Mouse (Mus musculus): ENCODE measurements at regions not wholly inside any gene's neighbourhood (a gene's known extent, or its start where the extent isn't known, plus 50 kb on each side); places are given as distances from the start of the nearest gene placed in this dataset.
A peak's percentile ranks its signal among the peaks of the same experiment; 100 is the strongest.

DNA sequence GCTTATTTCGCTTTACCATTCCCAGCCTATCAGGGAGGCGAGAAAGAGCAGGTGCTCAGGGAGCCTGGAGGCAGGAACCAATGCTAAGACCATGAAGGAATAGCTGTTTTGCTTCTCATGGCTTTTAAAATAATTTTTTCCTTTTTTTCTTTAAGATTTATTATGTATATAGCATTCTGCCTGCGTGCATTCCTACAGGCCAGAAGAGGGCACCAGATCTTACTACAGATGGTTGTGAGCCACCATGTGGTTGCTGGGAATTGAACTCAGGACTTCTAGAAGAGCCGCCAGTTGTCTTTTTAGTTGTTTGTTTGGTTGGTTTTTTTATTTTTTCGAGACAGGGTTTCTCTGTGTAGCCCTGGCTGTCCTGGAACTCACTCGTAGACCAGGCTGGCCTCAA is 113.6 kb upstream of the Armc2 start:
- DNase-seq = no peak

GRCm38 (mm10) chr10:42131298-42131697 is 113.1 kb upstream of the Armc2 start:
- DNase-seq = no peak

- DNase-seq = no peak
These were observed 109.7 kb upstream of the Armc2 start for GRCm38 (mm10) chr10:42127865-42128419.

GRCm38 (mm10) chr10:42126816-42127215 is 108.6 kb upstream of the Armc2 start:
- DNase-seq = no peak

- DNase-seq = no peak
These were observed 104.8 kb upstream of the Armc2 start for GRCm38 (mm10) chr10:42122768-42123635.

DNA sequence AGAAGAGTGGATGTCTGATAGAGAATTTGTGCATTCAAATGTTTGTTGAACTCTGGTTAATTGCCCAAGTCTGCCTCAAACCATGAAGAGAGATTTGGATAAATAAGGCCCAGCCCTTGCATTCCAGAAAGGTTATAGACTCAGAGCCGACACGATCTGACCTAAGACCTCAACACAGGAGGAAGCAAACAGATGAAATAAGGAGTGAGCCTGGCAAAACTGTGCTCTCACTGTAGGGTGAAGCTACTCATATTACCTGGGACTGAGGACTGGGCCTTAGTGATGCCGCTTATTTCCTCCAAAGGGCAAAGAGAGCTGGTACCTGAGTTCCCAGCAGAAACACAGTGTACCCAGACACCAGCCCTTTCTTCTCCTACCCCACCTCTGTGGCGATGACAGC is 103.7 kb upstream of the Armc2 start:
- DNase-seq = no peak

GRCm38 (mm10) chr10:42119326-42119725 is 101.1 kb upstream of the Armc2 start:
- no peak for DNase-seq

GRCm38 (mm10) chr10:42118361-42119188 is 100.3 kb upstream of the Armc2 start:
- peak; percentile 30 for DNase-seq

- no peak for DNase-seq
These were observed 99.3 kb upstream of the Armc2 start for GRCm38 (mm10) chr10:42117523-42117922.

GRCm38 (mm10) chr10:42115920-42116298 is 97.7 kb upstream of the Armc2 start:
- no peak for DNase-seq

DNA sequence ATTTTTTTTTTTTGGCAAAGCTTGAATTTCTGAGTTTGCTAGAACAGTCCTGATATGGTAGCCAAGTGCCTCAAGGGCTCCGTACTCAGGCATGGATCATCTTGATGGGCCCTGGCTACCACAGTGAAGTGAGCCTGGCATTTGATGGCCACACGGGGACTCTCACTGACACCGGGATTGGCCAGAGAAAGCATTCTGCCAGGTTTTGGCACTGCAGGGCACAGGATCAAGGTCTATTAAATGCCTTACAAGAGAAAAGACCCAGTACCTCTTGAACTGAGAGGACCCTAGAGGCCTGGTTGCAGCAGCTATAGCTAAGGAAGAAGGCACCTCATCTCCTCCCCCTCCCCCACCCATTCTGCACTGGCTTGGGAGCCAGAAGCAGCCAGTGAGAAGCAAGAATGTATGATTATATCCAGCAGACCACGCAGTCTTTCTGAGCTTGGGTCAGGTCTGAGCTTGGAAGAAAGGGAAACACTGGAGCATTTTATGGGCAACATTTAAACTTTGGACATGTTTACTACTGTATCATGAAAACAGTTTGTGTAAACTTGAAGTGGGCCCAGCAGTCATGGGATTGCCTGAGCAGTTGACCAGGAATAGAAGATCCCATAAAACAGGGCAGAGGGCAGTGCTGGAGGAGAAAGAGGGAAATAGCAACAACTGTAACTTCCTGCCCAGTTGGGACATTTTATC is 97.1 kb upstream of the Armc2 start:
- no peak for DNase-seq

DNA sequence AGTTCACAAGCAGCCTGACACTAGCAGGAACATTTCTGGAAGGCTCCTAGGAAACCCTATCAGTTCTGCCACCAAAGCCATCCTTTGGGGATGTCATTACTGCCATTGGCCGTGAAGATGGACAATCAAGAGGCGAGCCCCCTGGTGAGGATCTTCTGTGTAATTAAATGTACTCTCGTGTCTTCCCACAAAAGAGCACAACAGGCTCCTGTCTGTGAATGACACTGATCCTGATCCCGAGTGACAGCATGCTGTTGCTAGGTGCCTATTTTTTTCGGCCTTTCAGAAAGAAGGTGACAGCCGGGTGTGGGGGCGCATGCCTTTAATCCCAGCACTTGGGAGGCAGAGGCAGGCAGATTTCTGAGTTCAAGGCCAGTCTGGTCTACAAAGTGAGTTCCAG is 92.5 kb upstream of the Armc2 start:
- peak; percentile 73 for DNase-seq

DNA sequence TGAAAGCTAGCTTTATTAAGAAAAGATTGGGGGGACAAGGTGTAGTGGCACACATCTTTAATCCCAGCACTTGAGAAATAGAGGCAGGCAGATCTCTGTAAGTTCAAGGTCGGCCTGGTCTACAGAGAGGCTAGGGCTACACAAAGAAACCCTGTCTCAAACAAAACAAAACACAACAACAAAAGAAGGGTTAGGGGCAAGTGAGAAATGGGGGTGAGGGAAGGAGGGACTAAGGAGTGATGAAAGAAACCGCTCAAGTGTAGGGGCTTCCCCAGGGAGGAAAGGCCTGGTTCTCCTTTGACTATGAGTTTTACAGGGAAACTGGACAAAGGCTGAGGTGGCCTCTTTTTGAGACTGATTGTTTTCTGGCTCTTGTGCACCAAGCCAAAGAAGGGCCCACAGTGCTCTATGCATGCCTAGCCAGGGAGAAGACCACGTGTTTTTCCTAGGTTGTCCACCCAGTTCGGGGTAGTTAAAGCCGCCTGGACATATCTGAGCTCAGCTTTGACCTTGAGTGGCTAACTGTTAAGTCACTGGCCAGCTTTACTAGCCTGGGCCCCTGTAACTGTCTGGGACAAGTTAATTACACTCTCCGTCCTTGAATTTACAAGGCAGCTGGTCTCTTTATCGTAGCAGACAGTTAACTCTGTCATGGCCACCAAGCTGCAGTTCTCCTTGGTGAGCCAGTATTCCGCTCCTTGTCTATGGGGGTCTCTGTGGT is 90.2 kb upstream of the Armc2 start:
- DNase-seq = peak; percentile 41

- no peak for DNase-seq
These were observed 89.4 kb upstream of the Armc2 start for GRCm38 (mm10) chr10:42107437-42108293.

DNA sequence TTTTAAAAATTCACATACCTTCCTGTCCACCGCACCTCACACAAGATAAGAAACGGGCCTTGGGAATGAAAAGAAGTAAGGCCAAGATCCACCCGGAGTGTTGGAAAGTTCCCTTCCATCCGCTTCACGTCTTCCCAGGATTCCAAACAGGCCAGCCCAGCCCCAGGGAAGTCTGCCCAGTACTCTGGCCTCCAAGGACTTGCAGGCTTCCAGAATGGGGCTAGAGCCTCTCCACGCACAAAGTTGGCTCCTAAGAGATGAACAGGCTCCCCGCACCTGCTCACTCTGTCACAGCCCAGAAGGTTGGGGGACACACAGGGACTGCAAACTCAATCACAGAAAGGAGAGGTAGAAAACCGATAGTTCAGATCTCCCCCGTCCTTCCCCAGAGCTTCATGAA is 88.4 kb upstream of the Armc2 start:
- DNase-seq = no peak

- DNase-seq = no peak
These were observed 86.8 kb upstream of the Armc2 start for GRCm38 (mm10) chr10:42105083-42105482.

DNA sequence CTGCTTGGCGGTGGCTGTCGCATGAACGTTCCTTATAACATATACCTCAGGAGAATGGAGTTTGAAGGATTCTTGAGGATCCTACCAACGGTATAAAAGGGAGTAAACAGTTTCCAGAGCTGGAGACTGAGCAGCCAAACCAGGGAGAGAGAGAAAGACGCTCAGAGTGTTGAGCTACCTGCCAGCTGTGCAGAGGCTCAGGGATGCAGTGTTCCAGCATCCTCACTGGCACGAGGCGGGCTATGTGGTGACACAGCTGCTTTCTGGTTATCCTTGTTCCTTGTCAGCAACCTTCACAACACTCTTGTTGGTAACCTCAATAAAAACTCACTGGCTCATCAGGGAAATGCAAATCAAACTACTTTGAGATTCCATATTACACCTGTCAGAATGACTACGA is 84.1 kb upstream of the Armc2 start:
- no peak for DNase-seq

DNA sequence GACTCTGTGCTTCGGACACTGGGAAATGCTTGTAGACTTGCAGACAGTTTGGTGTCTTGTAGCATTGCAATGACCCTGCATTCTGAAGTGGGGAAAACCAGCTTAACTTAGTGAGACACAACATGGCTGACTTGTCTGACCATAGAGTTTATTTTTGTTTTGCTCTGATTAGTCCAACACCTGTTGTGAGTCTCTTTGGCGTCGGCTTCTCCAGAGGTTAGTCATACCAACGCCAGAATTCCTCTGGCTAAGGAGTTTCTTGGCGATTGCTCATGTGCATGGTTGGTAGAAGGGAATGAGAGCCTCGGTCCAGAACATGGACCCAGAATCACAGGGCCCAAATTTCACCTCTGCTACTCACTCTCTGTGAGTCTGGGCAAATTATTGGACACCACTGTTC is 82.9 kb upstream of the Armc2 start:
- DNase-seq = no peak

DNA sequence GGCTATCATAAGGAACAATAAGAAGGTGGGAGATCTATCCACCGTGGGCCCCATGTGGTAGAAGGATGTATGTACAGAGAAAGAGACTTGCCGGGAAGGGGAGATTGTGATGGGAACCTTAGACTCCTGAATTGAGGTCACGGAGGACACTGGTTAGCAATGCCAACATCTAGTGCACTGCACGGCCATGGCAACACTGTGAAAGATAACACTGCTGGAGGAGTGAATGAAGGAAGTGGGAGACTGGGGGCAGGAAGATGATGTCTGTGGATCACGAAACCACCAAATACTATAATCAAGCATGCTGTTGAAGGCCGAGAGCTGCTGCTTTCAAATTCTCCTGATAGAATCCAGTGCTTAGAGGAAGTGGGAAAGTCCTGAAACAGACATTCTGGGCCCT is 78.7 kb upstream of the Armc2 start:
- DNase-seq = no peak

DNA sequence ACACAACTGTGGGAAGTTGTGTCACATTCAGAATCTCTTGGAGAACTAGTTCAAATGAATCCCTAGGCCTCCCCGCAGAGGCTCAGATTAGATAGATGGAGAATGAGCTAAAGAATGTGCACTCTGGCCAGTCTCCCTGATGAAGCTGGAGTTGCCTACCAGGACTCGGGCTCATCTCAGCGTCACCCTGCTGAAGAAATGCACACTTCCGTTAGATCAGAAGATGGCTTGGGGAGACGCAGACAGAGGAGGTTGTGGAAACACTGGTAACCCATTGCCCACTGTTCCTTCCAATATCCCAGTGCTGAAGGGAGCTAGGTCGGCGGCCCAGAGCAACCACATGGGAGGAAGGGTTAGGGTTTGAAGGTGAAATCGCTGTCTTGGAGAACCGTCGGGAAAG is 77.7 kb upstream of the Armc2 start:
- DNase-seq = no peak

DNA sequence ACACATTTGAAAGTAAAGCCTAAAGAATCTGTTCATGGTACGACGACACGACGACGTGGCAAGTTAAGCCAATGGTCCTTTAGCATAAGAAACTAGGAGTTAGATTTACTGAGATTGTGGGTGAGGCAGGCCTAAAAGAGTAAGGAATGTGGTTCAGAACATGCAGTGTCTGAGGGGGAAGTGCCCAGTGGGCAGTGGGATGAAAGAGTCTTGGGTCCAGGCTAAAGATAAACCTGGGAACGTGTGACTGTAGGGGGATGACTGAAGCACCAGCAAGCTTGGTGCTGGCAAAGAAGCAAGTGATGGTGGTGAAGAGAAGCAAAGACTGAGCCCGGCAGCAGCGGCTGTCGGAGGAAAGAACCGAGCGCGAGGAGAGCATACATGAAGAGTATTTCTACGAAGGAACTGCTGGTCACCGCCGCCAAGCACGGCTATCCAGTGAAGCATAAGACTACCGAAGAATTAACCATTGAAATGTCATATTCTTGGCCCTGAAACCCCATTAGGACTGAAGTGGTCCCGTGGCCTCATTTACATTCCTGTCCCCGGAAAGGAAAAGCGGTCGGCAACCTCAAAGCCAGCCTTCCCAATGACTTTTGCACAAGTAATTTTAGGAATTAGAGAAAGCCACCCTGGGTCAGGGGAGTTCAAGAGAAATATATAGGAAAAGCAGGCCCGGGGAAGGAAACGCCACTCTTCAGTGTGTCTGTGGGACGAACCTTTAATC is 76.2 kb upstream of the Armc2 start:
- DNase-seq = no peak
